Mouse (Mus musculus): ENCODE data around the gene Sf3a2. TPM values are rescaled to one million over a fixed set of nuclear protein-coding genes. Genes with fewer than 3 reads are reported as not detected.
A peak's percentile ranks its signal among the peaks of the same experiment; 100 is the strongest.
"Not testable (repeated sequence)": the region's sequence is repeated elsewhere in the genome, so short reads cannot be mapped to it uniquely, and the experiment has no call there.

The Sf3a2 gene
- polyA plus RNA-seq, 1 experiment from 2014 or later, result 63.3 TPM

DNA sequence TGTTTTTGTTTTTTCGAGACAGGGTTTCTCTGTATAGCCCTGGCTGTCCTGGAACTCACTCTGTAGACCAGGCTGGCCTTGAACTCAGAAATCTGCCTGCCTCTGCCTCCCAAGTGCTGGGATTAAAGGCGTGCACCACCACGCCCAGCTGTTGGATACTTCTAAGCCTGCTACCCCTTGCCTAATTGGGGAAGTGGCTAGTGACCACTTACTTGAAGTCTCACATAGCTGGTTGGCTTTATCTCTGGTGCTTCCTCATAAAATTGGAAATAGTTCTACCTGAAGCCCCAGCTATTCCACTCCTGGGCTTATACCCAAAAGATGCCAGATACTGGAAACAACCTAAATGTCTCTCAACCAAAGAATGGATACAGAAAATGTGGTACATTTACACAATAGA, 18.3 kb downstream of the Sf3a2 start:
- not testable (repeated sequence) for H3K36me3 ChIP-seq (ENCODE audit: control insufficient read depth, insufficient read depth, low read length); ATAC-seq (ENCODE audit: low read depth); H3K27me3 ChIP-seq (ENCODE audit: control insufficient read depth, insufficient read depth, low read length); H3K4me1 ChIP-seq (ENCODE audit: control insufficient read depth, insufficient read depth, low read length); H3K4me3 ChIP-seq (ENCODE audit: low read depth, low read length); H3K9ac ChIP-seq (replicated peaks; ENCODE audit: low read depth, low read length); H3K9me3 ChIP-seq (ENCODE audit: control insufficient read depth, low read length); H3K27ac ChIP-seq (ENCODE audit: low read depth, low read length); H3K4me2 ChIP-seq (ENCODE audit: low read depth, low read length)
- WGBS, result 82% methylated on average over 3 of the region's 3 CpGs

- WGBS, result 68% methylated on average over 2 of the region's 2 CpGs
- ATAC-seq (ENCODE audit: low read depth), result no peak
Measured at GRCm38 (mm10) chr10:80817164-80817563, 19.2 kb downstream of the Sf3a2 start.

GRCm38 (mm10) chr10:80817955-80818354, 20.0 kb downstream of the Sf3a2 start:
- not testable (repeated sequence) for H3K27me3 ChIP-seq (ENCODE audit: control insufficient read depth, insufficient read depth, low read length); H3K4me3 ChIP-seq (ENCODE audit: low read depth, low read length); H3K9ac ChIP-seq (replicated peaks; ENCODE audit: low read depth, low read length); H3K27ac ChIP-seq (ENCODE audit: low read depth, low read length); H3K4me1 ChIP-seq (ENCODE audit: control insufficient read depth, insufficient read depth, low read length); H3K36me3 ChIP-seq (ENCODE audit: control insufficient read depth, insufficient read depth, low read length); H3K4me2 ChIP-seq (ENCODE audit: low read depth, low read length); H3K9me3 ChIP-seq (ENCODE audit: control insufficient read depth, low read length); ATAC-seq (ENCODE audit: low read depth)
- WGBS, result 84% methylated on average over 7 of the region's 7 CpGs

More at GRCm38 (mm10) chr10:80817164-80817563, 19.2 kb downstream of the Sf3a2 start:
- Histone ChIP-seq H3K27me3 (ENCODE audit: control insufficient read depth, insufficient read depth, low read length) (no peaks in the 10 kb centered on the region), H3K27ac (ENCODE audit: low read depth, low read length) (no peak overlapping the region), H3K36me3 (ENCODE audit: control insufficient read depth, insufficient read depth, low read length) (no peaks in the 10 kb centered on the region), H3K4me3 (ENCODE audit: low read depth, low read length) (no peak overlapping the region), H3K9ac (replicated peaks; ENCODE audit: low read depth, low read length) (no peak overlapping the region), H3K9me3 (ENCODE audit: control insufficient read depth, low read length) (no peaks in the 10 kb centered on the region), H3K4me1 (ENCODE audit: control insufficient read depth, insufficient read depth, low read length) (no peaks in the 10 kb centered on the region), H3K4me2 (ENCODE audit: low read depth, low read length) (no peak overlapping the region)

DNA sequence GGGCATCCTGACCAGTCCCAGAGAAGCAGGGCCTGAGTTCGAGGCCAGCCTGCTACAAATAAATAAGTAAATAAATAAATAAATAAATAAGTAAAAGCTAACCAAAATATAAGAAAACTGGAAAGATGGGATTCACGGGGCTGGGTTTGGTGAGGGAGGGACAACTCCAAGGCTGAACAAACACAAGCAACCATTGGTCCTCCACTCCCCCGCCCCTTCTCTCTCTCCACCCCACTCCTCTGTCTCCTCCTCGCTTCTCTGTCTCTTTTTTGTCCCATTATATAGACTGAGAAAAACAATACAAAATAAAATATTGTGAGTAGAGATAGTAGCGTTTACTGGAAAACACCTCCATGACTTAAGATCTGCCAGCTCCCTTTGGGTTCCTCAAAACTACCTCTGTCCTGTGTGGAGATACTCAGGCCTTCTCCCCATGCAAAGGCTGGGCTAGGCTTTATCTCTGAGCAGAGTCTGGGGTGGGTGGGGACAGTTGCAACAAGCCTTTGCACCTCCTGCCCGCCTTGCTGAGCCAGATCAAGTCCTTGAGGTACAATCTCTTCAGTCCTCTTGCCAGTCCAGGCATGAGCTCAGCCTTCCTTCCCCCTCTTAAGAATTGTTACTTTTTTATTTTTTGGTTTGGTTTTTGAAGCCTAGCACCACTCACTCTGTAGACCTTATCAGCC, 20.7 kb downstream of the Sf3a2 start:
- ATAC-seq (ENCODE audit: low read depth), result no peak
- WGBS, result 62% methylated on average over 6 of the region's 6 CpGs
- Histone ChIP-seq H3K36me3 (ENCODE audit: control insufficient read depth, insufficient read depth, low read length) (no peaks in the 10 kb centered on the region), H3K4me1 (ENCODE audit: control insufficient read depth, insufficient read depth, low read length) (no peaks in the 10 kb centered on the region), H3K4me3 (ENCODE audit: low read depth, low read length) (no peak overlapping the region), H3K4me2 (ENCODE audit: low read depth, low read length) (no peak overlapping the region), H3K9me3 (ENCODE audit: control insufficient read depth, low read length) (no peaks in the 10 kb centered on the region), H3K27ac (ENCODE audit: low read depth, low read length) (no peak overlapping the region), H3K9ac (replicated peaks; ENCODE audit: low read depth, low read length) (0 out of 2 replicates have a peak overlapping the region, but pooled peaks have one; percentile 11), H3K27me3 (ENCODE audit: control insufficient read depth, insufficient read depth, low read length) (no peaks in the 10 kb centered on the region)

- no peaks in the 10 kb centered on the region for H3K36me3 ChIP-seq (ENCODE audit: control insufficient read depth, insufficient read depth, low read length)
- H3K4me3 ChIP-seq (ENCODE audit: low read depth, low read length), result no peak overlapping the region
- H3K4me2 ChIP-seq (ENCODE audit: low read depth, low read length), result no peak overlapping the region
- H3K9me3 ChIP-seq (ENCODE audit: control insufficient read depth, low read length), result no peaks in the 10 kb centered on the region
- no peaks in the 10 kb centered on the region for H3K27me3 ChIP-seq (ENCODE audit: control insufficient read depth, insufficient read depth, low read length)
- no peaks in the 10 kb centered on the region for H3K4me1 ChIP-seq (ENCODE audit: control insufficient read depth, insufficient read depth, low read length)
- H3K27ac ChIP-seq (ENCODE audit: low read depth, low read length), result no peak overlapping the region
- WGBS, result 66% methylated on average over 3 of the region's 3 CpGs
- ATAC-seq (ENCODE audit: low read depth), result no peak
- no peak overlapping the region for H3K9ac ChIP-seq (replicated peaks; ENCODE audit: low read depth, low read length)
Measured at GRCm38 (mm10) chr10:80819406-80819805, 21.4 kb downstream of the Sf3a2 start.

DNA sequence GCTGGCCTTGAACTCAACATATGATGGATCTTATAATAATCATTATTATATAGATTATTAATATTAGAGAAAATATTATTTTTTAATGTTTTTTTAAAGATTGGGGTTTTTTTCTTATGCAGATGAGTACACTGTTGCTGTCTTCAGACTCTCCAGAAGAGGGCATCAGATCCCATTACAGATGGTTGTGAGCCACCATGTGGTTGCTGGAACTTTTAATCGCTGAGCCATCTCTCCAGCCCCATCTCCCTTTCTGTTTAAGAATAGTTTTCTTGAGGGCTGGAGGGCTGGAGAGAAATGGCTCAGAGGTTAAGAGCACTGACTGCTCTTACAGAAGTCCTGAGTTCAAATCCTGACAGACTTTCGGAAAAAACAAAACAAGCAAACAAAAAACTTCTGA, 24.0 kb downstream of the Sf3a2 start:
- no peaks in the 10 kb centered on the region for H3K4me1 ChIP-seq (ENCODE audit: control insufficient read depth, insufficient read depth, low read length)
- no peaks in the 10 kb centered on the region for H3K36me3 ChIP-seq (ENCODE audit: control insufficient read depth, insufficient read depth, low read length)
- H3K4me2 ChIP-seq (ENCODE audit: low read depth, low read length), result no peak overlapping the region
- no peak overlapping the region for H3K4me3 ChIP-seq (ENCODE audit: low read depth, low read length)
- no peak overlapping the region for H3K9ac ChIP-seq (replicated peaks; ENCODE audit: low read depth, low read length)
- 41% methylated on average over 2 of the region's 2 CpGs for WGBS
- H3K27me3 ChIP-seq (ENCODE audit: control insufficient read depth, insufficient read depth, low read length), result no peaks in the 10 kb centered on the region
- no peak overlapping the region for H3K27ac ChIP-seq (ENCODE audit: low read depth, low read length)
- no peaks in the 10 kb centered on the region for H3K9me3 ChIP-seq (ENCODE audit: control insufficient read depth, low read length)
- no peak for ATAC-seq (ENCODE audit: low read depth)

- Histone ChIP-seq H3K9ac (replicated peaks; ENCODE audit: low read depth, low read length) (no peak overlapping the region), H3K4me3 (ENCODE audit: low read depth, low read length) (no peak overlapping the region), H3K9me3 (ENCODE audit: control insufficient read depth, low read length) (no peaks in the 10 kb centered on the region), H3K27ac (ENCODE audit: low read depth, low read length) (no peak overlapping the region), H3K4me1 (ENCODE audit: control insufficient read depth, insufficient read depth, low read length) (peaks cover 2% of the 10 kb centered on the region), H3K36me3 (ENCODE audit: control insufficient read depth, insufficient read depth, low read length) (no peaks in the 10 kb centered on the region), H3K4me2 (ENCODE audit: low read depth, low read length) (no peak overlapping the region), H3K27me3 (ENCODE audit: control insufficient read depth, insufficient read depth, low read length) (no peaks in the 10 kb centered on the region)
- no peak for ATAC-seq (ENCODE audit: low read depth)
- 86% methylated on average over 5 of the region's 5 CpGs for WGBS
Measured at GRCm38 (mm10) chr10:80822528-80822927, 24.5 kb downstream of the Sf3a2 start.

GRCm38 (mm10) chr10:80823316-80823715, 25.3 kb downstream of the Sf3a2 start:
- Histone ChIP-seq H3K9me3 (ENCODE audit: control insufficient read depth, low read length) (no peaks in the 10 kb centered on the region), H3K27me3 (ENCODE audit: control insufficient read depth, insufficient read depth, low read length) (no peaks in the 10 kb centered on the region), H3K36me3 (ENCODE audit: control insufficient read depth, insufficient read depth, low read length) (no peaks in the 10 kb centered on the region), H3K27ac (ENCODE audit: low read depth, low read length) (no peak overlapping the region), H3K4me2 (ENCODE audit: low read depth, low read length) (no peak overlapping the region), H3K9ac (replicated peaks; ENCODE audit: low read depth, low read length) (no peak overlapping the region), H3K4me3 (ENCODE audit: low read depth, low read length) (no peak overlapping the region), H3K4me1 (ENCODE audit: control insufficient read depth, insufficient read depth, low read length) (peaks cover 8% of the 10 kb centered on the region)
- 84% methylated on average over 1 of the region's 1 CpGs for WGBS
- no peak for ATAC-seq (ENCODE audit: low read depth)

GRCm38 (mm10) chr10:80823847-80824643, 26.0 kb downstream of the Sf3a2 start:
- peaks cover 8% of the 10 kb centered on the region for H3K4me1 ChIP-seq (ENCODE audit: control insufficient read depth, insufficient read depth, low read length)
- H3K4me3 ChIP-seq (ENCODE audit: low read depth, low read length), result no peak overlapping the region
- no peak overlapping the region for H3K9ac ChIP-seq (replicated peaks; ENCODE audit: low read depth, low read length)
- no peaks in the 10 kb centered on the region for H3K9me3 ChIP-seq (ENCODE audit: control insufficient read depth, low read length)
- no peaks in the 10 kb centered on the region for H3K27me3 ChIP-seq (ENCODE audit: control insufficient read depth, insufficient read depth, low read length)
- H3K36me3 ChIP-seq (ENCODE audit: control insufficient read depth, insufficient read depth, low read length), result peaks cover under 1% of the 10 kb centered on the region; the same call in 1 of the 2 replicates
- ATAC-seq (ENCODE audit: low read depth), result no peak
- no peak overlapping the region for H3K27ac ChIP-seq (ENCODE audit: low read depth, low read length)
- 70% methylated on average over 8 of the region's 8 CpGs for WGBS
- no peak overlapping the region for H3K4me2 ChIP-seq (ENCODE audit: low read depth, low read length)

Data from neural tube, embryonic 14.5 days (tissue).